Mouse (Mus musculus): Measurements from ENCODE around the gene Zfp94.
"Not testable (repeated sequence)": the region's sequence is repeated elsewhere in the genome, so short reads cannot be mapped to it uniquely, and the experiment has no call there.

DNA sequence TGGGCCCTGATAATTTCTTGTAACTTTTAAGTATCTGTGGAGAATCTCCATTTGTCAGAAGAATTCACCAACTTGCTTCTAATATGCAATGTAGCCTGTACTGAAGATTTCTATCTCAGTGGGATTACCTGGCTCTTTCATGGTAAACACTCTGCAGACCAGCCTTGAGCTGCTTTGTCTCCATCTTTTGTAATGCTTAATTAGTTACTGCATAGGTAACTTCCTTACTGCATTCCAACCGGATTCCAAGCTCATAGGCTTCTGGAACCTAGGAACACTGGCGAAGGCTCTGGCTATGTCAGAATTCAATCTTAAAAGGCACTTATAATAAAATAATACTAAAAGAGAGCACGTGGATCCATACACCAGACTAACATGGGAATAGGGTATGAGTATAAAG, 37.7 kb downstream of the Zfp94 start:
- TF ChIP-seq CTCF, EP300 (IDR thresholded peaks at IDR 0.05; ENCODE audit: low read depth): not testable (repeated sequence)

Data from liver, postnatal 0 days (tissue).